Mouse (Mus musculus) G1E (cell line): ENCODE results near the gene Npsr1. TPM values are rescaled to one million over a fixed set of nuclear protein-coding genes. Genes with fewer than 3 reads are reported as not detected.
A peak's percentile ranks its signal among the peaks of the same experiment; 100 is the strongest.

Source experiments
- ATAC-seq: 2 replicates; pipeline ENCODE4 v1.8.0; 2016; ENCODE audit warnings: mild to moderate bottlenecking; ENCODE audit not compliant: insufficient number of reproducible peaks, poor library complexity, low FRiP score, severe bottlenecking; ENCODE audit errors: extremely low read depth
- DNase-seq: peaks from one replicate; pipeline ENCODE4 v3.0.0; 2012; ENCODE audit warnings: low spot score
- H3K27me3 ChIP-seq: 2 replicates; pipeline ENCODE4 v1.6.1; 2012; ENCODE audit warnings: mild to moderate bottlenecking, low read length, inconsistent platforms; ENCODE audit not compliant: insufficient read depth
- H3K36me3 ChIP-seq: replicated peaks from 2 replicates; pipeline ENCODE3; 2012; ENCODE audit warnings: mild to moderate bottlenecking, inconsistent platforms
- H3K4me1 ChIP-seq: 2 replicates; pipeline ENCODE4 v1.6.1; 2012; ENCODE audit warnings: low read depth, low read length, inconsistent platforms, mixed read lengths; ENCODE audit not compliant: insufficient read depth
- H3K4me3 ChIP-seq: 2 replicates; pipeline ENCODE4 v1.5.1; 2012; ENCODE audit warnings: low read depth, mild to moderate bottlenecking, inconsistent platforms, low read length, moderate library complexity, mixed read lengths
- H3K9me3 ChIP-seq: replicated peaks from 2 replicates; pipeline ENCODE4 v1.6.1; 2012; ENCODE audit warnings: inconsistent platforms
- CTCF ChIP-seq: IDR thresholded peaks from 2 replicates; pipeline ENCODE4 v1.5.1; 2012; ENCODE audit warnings: low read depth, low read length, inconsistent platforms, mixed read lengths
- GATA1 ChIP-seq: IDR thresholded peaks from 2 replicates; pipeline ENCODE4 v1.6.1; 2012; ENCODE audit warnings: borderline replicate concordance, low read length, inconsistent platforms, mixed read lengths
- GATA2 ChIP-seq: IDR thresholded peaks from 2 replicates; pipeline ENCODE4 v1.6.1; 2012; ENCODE audit warnings: low read depth, low read length, inconsistent platforms, borderline replicate concordance
- POLR2AphosphoS5 ChIP-seq: IDR thresholded peaks from 2 replicates; pipeline ENCODE4 v1.6.1; 2012; ENCODE audit warnings: low read depth, low read length, inconsistent platforms; ENCODE audit not compliant: insufficient replicate concordance
- TAL1 ChIP-seq: conservative IDR thresholded peaks from 2 replicates; pipeline ENCODE4 v1.6.1; 2012; ENCODE audit warnings: low read depth, low read length, inconsistent platforms, mixed read lengths
- polyA plus RNA-seq: library from polyadenylated mRNA; stranded (reverse); fragments of >175 nt; gene quantifications from 2 replicates; pipeline ENCODE4 v1.2.3, GENCODE M21; 2012
- total RNA-seq, 2 experiments: library from RNA; stranded (forward) in 1 of 2; stranded (reverse) in 1 of 2; fragments of 200-1000 nt in 1 of 2; fragments of >200 nt in 1 of 2; fragmentation: Nextera tagmentation in 1 of 2; gene quantifications; 2 replicates each; pipeline ENCODE4 v1.2.3; 2014 to 2017

Gene Npsr1
- total and polyA plus RNA-seq, 3 experiments, result 0.16 to 1.4 TPM; not detected in 1

DNA sequence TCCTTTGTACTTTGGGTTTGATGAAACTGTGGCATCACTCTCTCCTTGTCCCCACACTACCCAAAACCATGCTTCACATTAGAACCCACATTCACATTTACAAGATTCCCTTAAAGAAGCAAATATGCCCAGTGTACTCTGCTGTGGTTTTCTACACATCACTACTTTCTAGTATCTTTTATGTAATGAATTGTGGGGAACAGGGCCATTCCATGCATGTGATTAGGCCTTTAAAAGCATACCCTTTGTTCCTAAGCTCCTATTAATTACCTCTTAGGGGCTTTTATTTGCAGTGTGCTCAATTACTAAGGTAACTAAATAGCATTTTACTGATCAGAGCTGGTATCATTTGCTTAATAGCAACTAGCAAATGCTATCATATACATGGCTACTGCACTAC, 149.8 kb downstream of the Npsr1 start:
- no peaks in the 10 kb centered on the region for H3K9me3 ChIP-seq
- H3K36me3 ChIP-seq, result no peaks in the 10 kb centered on the region
- no peaks in the 10 kb centered on the region for H3K4me1 ChIP-seq
- no peaks in the 10 kb centered on the region for H3K27me3 ChIP-seq
- DNase-seq, result no peak
- no peak for TF ChIP-seq POLR2AphosphoS5
- H3K4me3 ChIP-seq, result no peak overlapping the region
- ATAC-seq, result no peak

DNA sequence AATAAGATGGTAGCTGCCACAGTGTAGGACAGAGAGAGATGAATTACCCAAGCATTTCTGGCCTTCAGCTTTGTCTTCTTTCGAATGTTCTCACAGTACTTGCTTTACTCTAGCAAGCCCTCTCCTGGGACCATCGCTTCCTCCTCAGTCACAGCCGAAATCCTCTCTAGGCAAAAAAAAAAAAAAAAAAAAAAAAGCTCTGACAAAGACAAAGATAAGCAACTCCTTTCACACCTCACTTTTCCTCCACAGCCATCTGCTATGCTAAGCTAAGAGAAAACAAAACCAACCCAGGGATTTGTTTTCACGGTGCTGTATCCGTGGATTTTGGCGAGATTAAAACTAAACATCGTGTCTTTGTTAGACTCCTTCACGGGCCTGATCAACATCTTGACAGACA, 156.4 kb downstream of the Npsr1 start:
- ATAC-seq (no peak), DNase-seq (no peak)
- Histone ChIP-seq H3K9me3 (no peaks in the 10 kb centered on the region), H3K4me1 (no peaks in the 10 kb centered on the region), H3K36me3 (no peaks in the 10 kb centered on the region), H3K27me3 (peaks cover 3% of the 10 kb centered on the region; the same call in 1 of the 2 replicates), H3K4me3 (no peak overlapping the region)
- no peak for TF ChIP-seq GATA1
- no peak for TF ChIP-seq CTCF
- no peak for TF ChIP-seq POLR2AphosphoS5
- TF ChIP-seq TAL1, result no peak
- TF ChIP-seq GATA2, result no peak

DNA sequence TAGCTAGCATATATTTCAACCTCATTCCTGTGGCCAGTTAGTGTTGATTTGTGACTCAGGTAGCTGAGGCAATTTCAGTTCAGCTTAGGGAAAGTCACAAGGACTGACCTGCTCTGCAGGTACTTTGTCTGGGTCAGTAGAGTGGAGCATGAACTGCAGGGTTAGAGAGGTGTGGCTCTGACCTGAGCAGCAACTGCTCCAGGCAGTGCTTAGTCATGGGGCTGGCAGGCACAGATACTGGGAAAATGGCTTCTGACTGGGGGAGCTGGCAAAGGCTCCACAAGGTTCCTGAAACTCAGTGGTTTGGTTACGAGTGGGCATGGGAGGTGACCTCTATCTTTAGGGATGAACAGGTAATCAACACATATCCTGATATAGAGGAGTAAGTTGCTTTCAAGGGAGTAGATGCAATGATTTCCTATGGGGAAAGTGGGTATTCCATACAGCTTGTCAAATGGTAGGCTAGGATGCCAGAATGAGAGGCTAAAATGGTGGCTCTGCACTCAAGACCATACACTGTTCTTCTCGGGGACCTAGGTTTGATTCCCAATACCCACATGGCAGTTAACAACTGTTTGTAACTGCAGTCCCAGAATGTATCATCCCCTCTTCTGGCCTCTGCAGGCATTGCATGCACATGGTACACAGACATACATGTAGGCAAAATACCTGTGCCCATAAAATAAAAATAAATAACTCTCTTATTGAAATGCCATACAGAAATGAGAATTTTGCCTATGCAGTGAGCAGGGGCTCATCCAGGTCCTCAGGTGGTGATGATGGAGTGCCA, 182.9 kb downstream of the Npsr1 start:
- TF ChIP-seq TAL1, result no peak
- no peak for TF ChIP-seq POLR2AphosphoS5
- TF ChIP-seq GATA1, result no peak
- Histone ChIP-seq H3K36me3 (no peaks in the 10 kb centered on the region), H3K4me3 (no peak overlapping the region), H3K4me1 (peaks cover 30% of the 10 kb centered on the region), H3K27me3 (no peaks in the 10 kb centered on the region), H3K9me3 (peaks cover 5% of the 10 kb centered on the region; the same call in 1 of the 2 replicates)
- 0 out of 2 replicates have a peak, but pooled peaks have one; percentile 40 for ATAC-seq
- no peak for DNase-seq

DNA sequence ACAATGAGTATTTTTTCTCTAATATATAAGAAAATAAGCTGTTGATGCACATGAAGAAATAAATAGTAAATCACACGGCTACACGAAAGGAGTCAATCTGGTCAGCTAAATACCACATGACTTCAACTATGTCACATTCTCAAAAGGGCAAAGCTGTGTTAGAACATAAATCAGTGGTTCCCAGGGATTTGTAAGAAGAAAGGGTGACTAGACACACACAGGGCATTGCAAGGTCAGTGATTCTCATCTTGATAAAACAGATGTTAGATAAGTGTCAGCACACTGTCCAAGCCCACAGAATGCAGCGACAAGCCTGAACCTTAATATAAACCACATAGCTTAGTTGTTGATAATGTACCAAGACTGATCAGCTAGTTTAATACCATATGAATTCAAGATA, 184.8 kb downstream of the Npsr1 start:
- no peaks in the 10 kb centered on the region for H3K27me3 ChIP-seq
- ATAC-seq, result no peak
- H3K4me1 ChIP-seq, result peaks cover 47% of the 10 kb centered on the region
- no peak overlapping the region for H3K4me3 ChIP-seq
- H3K36me3 ChIP-seq, result no peaks in the 10 kb centered on the region
- no peak for DNase-seq
- peaks cover 5% of the 10 kb centered on the region; the same call in 1 of the 2 replicates for H3K9me3 ChIP-seq
- TF ChIP-seq CTCF, result no peak

DNA sequence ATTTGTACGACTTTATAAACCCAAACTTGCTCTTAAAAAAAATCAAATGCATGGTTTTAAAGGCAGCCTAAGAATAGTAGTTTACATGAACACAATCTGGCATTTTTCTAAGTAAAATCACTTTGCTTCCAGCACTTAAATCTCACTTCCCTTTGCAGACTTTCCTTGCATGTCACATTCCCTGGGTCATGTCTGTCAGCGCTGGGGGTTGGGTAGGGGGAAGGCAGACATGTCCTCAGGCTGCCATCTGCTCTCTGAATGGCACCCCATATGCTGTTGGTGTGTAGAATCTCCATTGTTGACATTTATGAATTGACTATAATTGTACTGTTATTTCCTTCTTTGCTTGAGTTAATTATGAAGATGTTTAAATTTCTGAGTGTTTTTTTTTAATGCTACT, 185.3 kb downstream of the Npsr1 start:
- TF ChIP-seq POLR2AphosphoS5, result no peak
- TF ChIP-seq CTCF, result no peak
- no peak for TF ChIP-seq TAL1
- TF ChIP-seq GATA2, result no peak
- no peak for TF ChIP-seq GATA1
- Histone ChIP-seq H3K4me3 (no peak overlapping the region), H3K36me3 (no peaks in the 10 kb centered on the region), H3K9me3 (peaks cover 5% of the 10 kb centered on the region; the same call in 1 of the 2 replicates), H3K27me3 (no peaks in the 10 kb centered on the region), H3K4me1 (peaks cover 47% of the 10 kb centered on the region)
- no peak for ATAC-seq
- no peak for DNase-seq

DNA sequence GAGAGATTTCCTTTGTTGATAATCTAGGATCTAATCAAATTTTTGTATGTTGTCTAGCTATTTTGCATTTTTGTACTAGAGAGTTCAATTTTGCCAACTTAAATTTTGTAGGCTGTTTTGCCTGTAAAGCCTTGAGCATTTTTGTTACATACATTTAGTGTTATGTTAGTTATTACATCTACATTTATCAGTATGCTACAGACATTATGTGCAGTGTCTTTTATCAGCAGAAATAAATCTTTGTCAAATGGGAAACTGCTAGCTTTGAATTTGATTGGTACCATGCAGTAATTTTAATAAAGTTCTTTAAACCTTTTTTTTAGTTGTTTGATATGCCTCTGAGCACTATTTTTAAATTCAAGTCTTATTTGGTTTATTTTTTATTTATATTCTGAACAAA, 185.7 kb downstream of the Npsr1 start:
- ATAC-seq (no peak), DNase-seq (no peak)
- H3K4me3 ChIP-seq, result no peak overlapping the region
- H3K36me3 ChIP-seq, result no peaks in the 10 kb centered on the region
- no peaks in the 10 kb centered on the region for H3K27me3 ChIP-seq
- TF ChIP-seq GATA1 (no peak), GATA2 (no peak), POLR2AphosphoS5 (no peak), CTCF (no peak), TAL1 (no peak)
- H3K9me3 ChIP-seq, result peaks cover 5% of the 10 kb centered on the region; the same call in 1 of the 2 replicates
- peaks cover 47% of the 10 kb centered on the region for H3K4me1 ChIP-seq
